Mouse (Mus musculus) kidney, embryonic 14.5 days (tissue): ENCODE measurements at regions not wholly inside any gene's neighbourhood (a gene's known extent, or its start where the extent isn't known, plus 50 kb on each side); places are given as distances from the start of the nearest gene placed in this dataset.

ENCODE experiments used
- ATAC-seq: fragments of 200-750 bp; cut with Nextera tagmentation; 2 replicates; pipeline ENCODE4 v1.8.0; 2017; ENCODE audit warnings: moderate number of reproducible peaks, mild to moderate bottlenecking, moderate TSS enrichment, moderate library complexity; ENCODE audit not compliant: low FRiP score, low TSS enrichment
- H3K27ac ChIP-seq: fragments of 300-500 bp; sonication (generic); 2 replicates; pipeline ENCODE4 v1.5.1; 2014; ENCODE audit warnings: low read depth, mild to moderate bottlenecking, low read length, moderate library complexity, mixed read lengths
- H3K27me3 ChIP-seq: fragments of 300-500 bp; sonication (generic); 2 replicates; pipeline ENCODE4 v1.6.1; 2014; ENCODE audit warnings: mild to moderate bottlenecking, low read length; ENCODE audit not compliant: control insufficient read depth, insufficient read depth
- H3K36me3 ChIP-seq: fragments of 300-500 bp; sonication (generic); 2 replicates; pipeline ENCODE4 v1.6.1; 2014; ENCODE audit warnings: low read length, mixed read lengths; ENCODE audit not compliant: control insufficient read depth, insufficient read depth
- H3K4me1 ChIP-seq: fragments of 300-500 bp; sonication (generic); 2 replicates; pipeline ENCODE4 v1.6.1; 2014; ENCODE audit warnings: low read length, mixed read lengths; ENCODE audit not compliant: control insufficient read depth, insufficient read depth
- H3K4me2 ChIP-seq: fragments of 300-500 bp; sonication (generic); replicated peaks from 2 replicates; pipeline ENCODE4 v1.6.1; 2014; ENCODE audit warnings: low read depth, mild to moderate bottlenecking, low read length
- H3K4me3 ChIP-seq: fragments of 300-500 bp; sonication (generic); 2 replicates; pipeline ENCODE4 v1.5.1; 2014; ENCODE audit warnings: mild to moderate bottlenecking, low read length
- H3K9ac ChIP-seq: fragments of 300-500 bp; sonication (generic); 2 replicates; pipeline ENCODE4 v1.6.1; 2014; ENCODE audit warnings: low read depth, mild to moderate bottlenecking, low read length, moderate library complexity
- H3K9me3 ChIP-seq: fragments of 300-500 bp; sonication (generic); 2 replicates; pipeline ENCODE4 v1.6.1; 2016; ENCODE audit warnings: low read length; ENCODE audit not compliant: control insufficient read depth
- WGBS: fragments of 180-500 bp; shearing (Covaris S2); extraction: QIAGEN DNeasy Blood & Tissue Kit; methylation state at CpG from one replicate; pipeline ENCODE4 v1.1.7; 2014; 5-methylcytosine and 5-hydroxymethylcytosine counted together

GRCm38 (mm10) chr10:100199090-100199690 is 136.3 kb upstream of the Gm4301 start:
- no peak for ATAC-seq
- Histone ChIP-seq H3K27me3 (no peaks in the 10 kb centered on the region), H3K4me2 (no peak overlapping the region), H3K27ac (no peak overlapping the region), H3K4me3 (no peak overlapping the region), H3K9ac (no peak overlapping the region), H3K4me1 (no peaks in the 10 kb centered on the region), H3K36me3 (no peaks in the 10 kb centered on the region), H3K9me3 (no peaks in the 10 kb centered on the region)
- WGBS: 64% methylated on average over 8 of the region's 8 CpGs

GRCm38 (mm10) chr10:100200431-100200830 is 135.0 kb upstream of the Gm4301 start:
- WGBS: 22% methylated on average over 8 of the region's 8 CpGs
- no peaks in the 10 kb centered on the region for H3K36me3 ChIP-seq
- H3K9me3 ChIP-seq: no peaks in the 10 kb centered on the region
- ATAC-seq: no peak
- H3K27ac ChIP-seq: no peak overlapping the region
- H3K4me2 ChIP-seq: no peak overlapping the region
- H3K27me3 ChIP-seq: no peaks in the 10 kb centered on the region
- H3K9ac ChIP-seq: no peak overlapping the region
- H3K4me3 ChIP-seq: no peak overlapping the region
- no peaks in the 10 kb centered on the region for H3K4me1 ChIP-seq

GRCm38 (mm10) chr10:100206617-100207530 is 128.6 kb upstream of the Gm4301 start:
- H3K4me2 ChIP-seq: no peak overlapping the region
- no peaks in the 10 kb centered on the region for H3K9me3 ChIP-seq
- no peak for ATAC-seq
- H3K36me3 ChIP-seq: no peaks in the 10 kb centered on the region
- no peak overlapping the region for H3K4me3 ChIP-seq
- H3K9ac ChIP-seq: no peak overlapping the region
- no peaks in the 10 kb centered on the region for H3K4me1 ChIP-seq
- no peak overlapping the region for H3K27ac ChIP-seq
- H3K27me3 ChIP-seq: no peaks in the 10 kb centered on the region
- 83% methylated on average over 10 of the region's 10 CpGs for WGBS

GRCm38 (mm10) chr10:100210684-100211083 is 124.8 kb upstream of the Gm4301 start:
- 55% methylated on average over 7 of the region's 7 CpGs for WGBS
- no peak overlapping the region for H3K27ac ChIP-seq
- no peaks in the 10 kb centered on the region for H3K4me1 ChIP-seq

GRCm38 (mm10) chr10:100224459-100225097 is 110.9 kb upstream of the Gm4301 start:
- H3K9me3 ChIP-seq: no peaks in the 10 kb centered on the region
- H3K27ac ChIP-seq: no peak overlapping the region
- WGBS: 74% methylated on average over 3 of the region's 3 CpGs
- no peak overlapping the region for H3K4me2 ChIP-seq
- no peaks in the 10 kb centered on the region for H3K36me3 ChIP-seq
- no peak overlapping the region for H3K4me3 ChIP-seq
- H3K9ac ChIP-seq: no peak overlapping the region
- no peaks in the 10 kb centered on the region for H3K4me1 ChIP-seq
- ATAC-seq: no peak
- H3K27me3 ChIP-seq: no peaks in the 10 kb centered on the region

More at GRCm38 (mm10) chr10:100210684-100211083, 124.8 kb upstream of the Gm4301 start:
- H3K9ac ChIP-seq: no peak overlapping the region
- no peak overlapping the region for H3K4me2 ChIP-seq
- no peak for ATAC-seq
- H3K9me3 ChIP-seq: no peaks in the 10 kb centered on the region
- no peaks in the 10 kb centered on the region for H3K27me3 ChIP-seq
- no peak overlapping the region for H3K4me3 ChIP-seq
- H3K36me3 ChIP-seq: no peaks in the 10 kb centered on the region

GRCm38 (mm10) chr10:100259235-100259900 is 76.1 kb upstream of the Gm4301 start:
- H3K27ac ChIP-seq: no peak overlapping the region
- H3K36me3 ChIP-seq: no peaks in the 10 kb centered on the region
- H3K4me3 ChIP-seq: no peak overlapping the region
- H3K9ac ChIP-seq: no peak overlapping the region
- H3K9me3 ChIP-seq: no peaks in the 10 kb centered on the region
- 72% methylated on average over 4 of the region's 4 CpGs for WGBS
- H3K4me2 ChIP-seq: no peak overlapping the region
- ATAC-seq: no peak
- no peaks in the 10 kb centered on the region for H3K27me3 ChIP-seq
- no peaks in the 10 kb centered on the region for H3K4me1 ChIP-seq

- ATAC-seq: no peak
- Histone ChIP-seq H3K9me3 (no peaks in the 10 kb centered on the region), H3K4me2 (no peak overlapping the region), H3K27me3 (no peaks in the 10 kb centered on the region), H3K4me1 (no peaks in the 10 kb centered on the region), H3K36me3 (no peaks in the 10 kb centered on the region), H3K9ac (no peak overlapping the region), H3K27ac (no peak overlapping the region), H3K4me3 (no peak overlapping the region)
- WGBS: 63% methylated on average over 2 of the region's 2 CpGs
Observed at GRCm38 (mm10) chr10:100263447-100263846, 72.0 kb upstream of the Gm4301 start.

GRCm38 (mm10) chr10:100264066-100264465 is 71.4 kb upstream of the Gm4301 start:
- no peaks in the 10 kb centered on the region for H3K27me3 ChIP-seq
- no peak overlapping the region for H3K4me3 ChIP-seq
- no peaks in the 10 kb centered on the region for H3K9me3 ChIP-seq
- H3K4me1 ChIP-seq: no peaks in the 10 kb centered on the region
- H3K9ac ChIP-seq: no peak overlapping the region
- no peaks in the 10 kb centered on the region for H3K36me3 ChIP-seq
- no peak for ATAC-seq
- 27% methylated on average over 2 of the region's 2 CpGs for WGBS
- no peak overlapping the region for H3K4me2 ChIP-seq
- no peak overlapping the region for H3K27ac ChIP-seq
